Mouse (Mus musculus) forebrain, embryonic 13.5 days (tissue): ENCODE results near the gene 1700056E22Rik. TPM values are rescaled to one million over a fixed set of nuclear protein-coding genes. Genes with fewer than 3 reads are reported as not detected.

Experiments
- polyA plus RNA-seq: library from polyadenylated mRNA; unstranded; fragments of >200 nt; fragmentation: Nextera tagmentation; extraction: Ambion mirVana; gene quantifications from 2 replicates; pipeline ENCODE4 v1.2.1, GENCODE M21; 2015

The 1700056E22Rik gene
- polyA plus RNA-seq, 1 experiment from 2014 or later, result 1.5 TPM

Other genes starting within 250 kb of the 1700056E22Rik start
- 8.6 and 9.7 TPM in 2 replicates for gene Dusp10, start 21.0 kb downstream of the 1700056E22Rik start, polyA plus RNA-seq